Comparison of ENCODE assay signal across 9 mouse cellular contexts in the genomic region with DNA sequence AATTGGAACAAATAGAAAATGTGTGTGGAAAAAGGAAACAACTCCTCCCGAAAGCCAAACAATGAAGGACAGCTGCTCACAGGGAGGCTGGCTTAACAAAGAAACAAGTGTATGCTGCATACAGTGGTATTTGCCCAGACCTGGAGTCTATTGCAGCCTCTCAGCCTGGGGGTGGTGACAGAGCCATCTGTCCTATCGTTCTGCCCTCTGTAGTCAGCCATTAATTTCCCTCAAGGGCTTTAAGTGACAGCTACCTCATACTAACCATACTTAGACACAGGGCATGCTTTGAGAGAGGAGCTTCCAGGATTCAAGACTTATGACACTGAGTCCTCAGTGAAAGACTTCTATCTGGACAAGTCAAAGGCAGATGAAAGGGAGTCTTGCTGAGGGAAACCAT.
DNase-seq lines count a peak whose midpoint lies in the region; ATAC-seq and TF ChIP-seq lines count a peak whose summit lies in the region.
"Had no signal": no experiment of that assay in that cellular context is flagged by ENCODE, and none has a peak within 500 bp of the region (broad histone marks: within the 10 kb centered on the region; RNA-seq: fewer than 3 reads in every experiment).

No protein-coding gene starts in this region.

- DNase-seq in hindbrain, postnatal 0 days (ENCODE audit: low spot score) = peak; percentile 3
- DNase-seq in retina, postnatal 1 day = peak; percentile 61
- DNase-seq in frontal cortex, postnatal 10 days (ENCODE audit: low spot score in 2 of 2) = no peak
- DNase-seq: thymus, adult 18-20 months had no signal

- peak; percentile 55; the same call in 1 of the 2 replicates for ATAC-seq in intestine, embryonic 16.5 days
- ATAC-seq in intestine, postnatal 0 days = no peak
- 0 out of 2 replicates have a peak, but pooled peaks have one; percentile 64 for ATAC-seq in embryonic facial prominence, embryonic 12.5 days (ENCODE audit: insufficient number of reproducible peaks, insufficient read depth, low FRiP score, low TSS enrichment)
- ATAC-seq in hindbrain, postnatal 0 days = peak; percentile 71
- ATAC-seq in megakaryocyte-erythroid progenitor cell, adult 5-6 weeks (replicated peaks; ENCODE audit: low FRiP score, low TSS enrichment, poor library complexity, severe bottlenecking) = no peak
- ATAC-seq: lung, postnatal 0 days had no signal

- H3K27ac ChIP-seq in intestine, embryonic 16.5 days (ENCODE audit: low read length) = no peak overlapping the region
- no peak overlapping the region for H3K27ac ChIP-seq in intestine, postnatal 0 days (ENCODE audit: low read depth, low read length)
- no peak overlapping the region for H3K27ac ChIP-seq in embryonic facial prominence, embryonic 12.5 days
- H3K27ac ChIP-seq in hindbrain, postnatal 0 days = no peak overlapping the region

- H3K4me3 ChIP-seq in intestine, embryonic 16.5 days (ENCODE audit: low read length) = no peak overlapping the region
- no peak overlapping the region for H3K4me3 ChIP-seq in intestine, postnatal 0 days (ENCODE audit: low read depth, low read length)
- no peak overlapping the region for H3K4me3 ChIP-seq in embryonic facial prominence, embryonic 12.5 days
- H3K4me3 ChIP-seq in hindbrain, postnatal 0 days (ENCODE audit: low read length) = no peak overlapping the region

- no peaks in the 10 kb centered on the region for H3K9me3 ChIP-seq in intestine, embryonic 16.5 days (ENCODE audit: control insufficient read depth, low read length)
- no peaks in the 10 kb centered on the region for H3K9me3 ChIP-seq in intestine, postnatal 0 days (ENCODE audit: control insufficient read depth)
- no peaks in the 10 kb centered on the region for H3K9me3 ChIP-seq in embryonic facial prominence, embryonic 12.5 days
- no peaks in the 10 kb centered on the region for H3K9me3 ChIP-seq in hindbrain, postnatal 0 days (ENCODE audit: low read length)

- H3K36me3 ChIP-seq in intestine, embryonic 16.5 days (ENCODE audit: control insufficient read depth, insufficient read depth, low read length) = no peaks in the 10 kb centered on the region
- no peaks in the 10 kb centered on the region for H3K36me3 ChIP-seq in intestine, postnatal 0 days (ENCODE audit: control insufficient read depth, insufficient read depth)
- no peaks in the 10 kb centered on the region for H3K36me3 ChIP-seq in embryonic facial prominence, embryonic 12.5 days
- H3K36me3 ChIP-seq in hindbrain, postnatal 0 days (ENCODE audit: insufficient read depth, low read length) = no peaks in the 10 kb centered on the region

- H3K27me3 ChIP-seq in intestine, embryonic 16.5 days (replicated peaks; ENCODE audit: control insufficient read depth, insufficient read depth, low read length) = no peaks in the 10 kb centered on the region
- H3K27me3 ChIP-seq in intestine, postnatal 0 days (replicated peaks; ENCODE audit: control insufficient read depth, insufficient read depth, low read length) = no peaks in the 10 kb centered on the region
- no peaks in the 10 kb centered on the region for H3K27me3 ChIP-seq in embryonic facial prominence, embryonic 12.5 days
- H3K27me3 ChIP-seq in hindbrain, postnatal 0 days (ENCODE audit: insufficient read depth, low read length) = no peaks in the 10 kb centered on the region

- no peaks in the 10 kb centered on the region for H3K4me1 ChIP-seq in intestine, embryonic 16.5 days (ENCODE audit: control insufficient read depth, insufficient read depth, low read length)
- H3K4me1 ChIP-seq in intestine, postnatal 0 days (replicated peaks; ENCODE audit: control insufficient read depth, insufficient read depth, low read length) = no peaks in the 10 kb centered on the region
- no peaks in the 10 kb centered on the region for H3K4me1 ChIP-seq in embryonic facial prominence, embryonic 12.5 days
- no peaks in the 10 kb centered on the region for H3K4me1 ChIP-seq in hindbrain, postnatal 0 days (ENCODE audit: insufficient read depth, low read length)

- H3K9ac ChIP-seq in intestine, embryonic 16.5 days (ENCODE audit: low read depth, low read length) = no peak overlapping the region
- H3K9ac ChIP-seq in intestine, postnatal 0 days (ENCODE audit: low read depth, low read length) = no peak overlapping the region
- H3K9ac ChIP-seq in embryonic facial prominence, embryonic 12.5 days = no peak overlapping the region
- H3K9ac ChIP-seq in hindbrain, postnatal 0 days (replicated peaks; ENCODE audit: low read length) = no peak overlapping the region

- TF ChIP-seq CTCF in intestine, postnatal 0 days (IDR thresholded peaks at IDR 0.05; ENCODE audit: low read depth) = no peak
- no peak for TF ChIP-seq CTCF in hindbrain, postnatal 0 days (IDR thresholded peaks at IDR 0.05; ENCODE audit: low read depth)

- H3K4me2 ChIP-seq in intestine, embryonic 16.5 days (ENCODE audit: low read depth, low read length) = no peak overlapping the region
- no peak overlapping the region for H3K4me2 ChIP-seq in intestine, postnatal 0 days (replicated peaks; ENCODE audit: low read depth)
- H3K4me2 ChIP-seq in embryonic facial prominence, embryonic 12.5 days (replicated peaks) = no peak overlapping the region
- H3K4me2 ChIP-seq in hindbrain, postnatal 0 days (ENCODE audit: low read depth, low read length) = no peak overlapping the region

- WGBS in intestine, embryonic 16.5 days = 31% methylated on average over 2 of the region's 2 CpGs
- WGBS in intestine, postnatal 0 days = 32% methylated on average over 2 of the region's 2 CpGs
- WGBS in embryonic facial prominence, embryonic 12.5 days = 19% methylated on average over 2 of the region's 2 CpGs
- 4% methylated on average over 2 of the region's 2 CpGs for WGBS in hindbrain, postnatal 0 days

Comparison
In these comparisons a context has a peak if more than half of its experiments do, and no peak if none do; other contexts are left out.
1. ATAC-seq: peak in intestine, embryonic 16.5 days (single experiment), embryonic facial prominence, embryonic 12.5 days (single experiment) and hindbrain, postnatal 0 days (single experiment); none in intestine, postnatal 0 days (single experiment) and megakaryocyte-erythroid progenitor cell, adult 5-6 weeks (single experiment).
2. DNase-seq: peak in hindbrain, postnatal 0 days (single experiment) and retina, postnatal 1 day (single experiment); none in frontal cortex, postnatal 10 days (0 of 2).